Mouse (Mus musculus) kidney, embryonic 16.5 days (tissue): ENCODE results near the gene Lhx2. TPM values are rescaled to one million over a fixed set of nuclear protein-coding genes. Genes with fewer than 3 reads are reported as not detected.

Experiments used
- ATAC-seq: fragments of 200-750 bp; cut with Nextera tagmentation; 2 replicates; pipeline ENCODE4 v1.8.0; 2017; ENCODE audit warnings: moderate TSS enrichment; ENCODE audit not compliant: low FRiP score, low TSS enrichment
- H3K27ac ChIP-seq: fragments of 300-500 bp; sonication (generic); 2 replicates; pipeline ENCODE4 v1.5.1; 2014; ENCODE audit warnings: low read length
- H3K27me3 ChIP-seq: fragments of 300-500 bp; sonication (generic); 2 replicates; pipeline ENCODE4 v1.6.1; 2014; ENCODE audit warnings: low read length, control low read depth, mixed read lengths; ENCODE audit not compliant: insufficient read depth
- H3K36me3 ChIP-seq: fragments of 300-500 bp; sonication (generic); 2 replicates; pipeline ENCODE4 v1.6.1; 2014; ENCODE audit warnings: low read length, control low read depth, mixed read lengths; ENCODE audit not compliant: insufficient read depth
- H3K4me1 ChIP-seq: fragments of 300-500 bp; sonication (generic); 2 replicates; pipeline ENCODE4 v1.6.1; 2014; ENCODE audit warnings: low read length, control low read depth, mixed read lengths; ENCODE audit not compliant: insufficient read depth
- H3K4me2 ChIP-seq: fragments of 300-500 bp; sonication (generic); replicated peaks from 2 replicates; pipeline ENCODE4 v1.6.1; 2014; ENCODE audit warnings: low read depth, low read length
- H3K4me3 ChIP-seq: fragments of 300-500 bp; sonication (generic); 2 replicates; pipeline ENCODE4 v1.5.1; 2014; ENCODE audit warnings: mild to moderate bottlenecking, low read length
- H3K9ac ChIP-seq: fragments of 300-500 bp; sonication (generic); replicated peaks from 2 replicates; pipeline ENCODE4 v1.6.1; 2014; ENCODE audit warnings: low read length
- H3K9me3 ChIP-seq: fragments of 300-500 bp; sonication (generic); 2 replicates; pipeline ENCODE4 v1.6.1; 2016; ENCODE audit warnings: low read length, control low read depth
- WGBS: fragments of 180-500 bp; shearing (Covaris S2); extraction: QIAGEN DNeasy Blood & Tissue Kit; methylation state at CpG from one replicate; pipeline ENCODE4 v1.1.7; 2014; 5-methylcytosine and 5-hydroxymethylcytosine counted together
- polyA plus RNA-seq: library from polyadenylated mRNA; unstranded; fragments of >200 nt; fragmentation: Nextera tagmentation; extraction: Ambion mirVana; gene quantifications from 2 replicates; pipeline ENCODE4 v1.2.1, GENCODE M21; 2015

Gene Lhx2
- polyA plus RNA-seq, 1 experiment from 2014 or later = 0.16 TPM

GRCm38 (mm10) chr2:38351641-38352320, 12.7 kb downstream of the Lhx2 start:
- Histone ChIP-seq H3K9me3 (no peaks in the 10 kb centered on the region), H3K9ac (no peak overlapping the region), H3K4me3 (peak overlapping the region; percentile 41), H3K36me3 (no peaks in the 10 kb centered on the region), H3K4me1 (peaks cover 27% of the 10 kb centered on the region), H3K27me3 (peaks cover 100% of the 10 kb centered on the region), H3K27ac (no peak overlapping the region), H3K4me2 (peak overlapping the region; percentile 64)
- under 1% methylated on average over 53 of the region's 57 CpGs for WGBS
- 0 out of 2 replicates have a peak, but pooled peaks have one; percentile 14 for ATAC-seq

- ATAC-seq = no peak
- no peak overlapping the region for H3K4me3 ChIP-seq
- H3K27ac ChIP-seq = no peak overlapping the region
- peaks cover 29% of the 10 kb centered on the region for H3K4me1 ChIP-seq
- H3K36me3 ChIP-seq = no peaks in the 10 kb centered on the region
- WGBS = 2% methylated on average over 21 of the region's 21 CpGs
- no peak overlapping the region for H3K4me2 ChIP-seq
- no peak overlapping the region for H3K9ac ChIP-seq
- peaks cover 99% of the 10 kb centered on the region for H3K27me3 ChIP-seq
- H3K9me3 ChIP-seq = no peaks in the 10 kb centered on the region
Measured at GRCm38 (mm10) chr2:38352321-38353007, 13.4 kb downstream of the Lhx2 start.

GRCm38 (mm10) chr2:38353008-38353379, 13.9 kb downstream of the Lhx2 start:
- no peak for ATAC-seq
- Histone ChIP-seq H3K4me3 (no peak overlapping the region), H3K4me2 (no peak overlapping the region), H3K9ac (no peak overlapping the region), H3K27ac (no peak overlapping the region), H3K4me1 (peaks cover 26% of the 10 kb centered on the region), H3K9me3 (no peaks in the 10 kb centered on the region), H3K36me3 (no peaks in the 10 kb centered on the region), H3K27me3 (peaks cover 99% of the 10 kb centered on the region)
- WGBS = 6% methylated on average over 10 of the region's 10 CpGs

GRCm38 (mm10) chr2:38353664-38354063, 14.6 kb downstream of the Lhx2 start:
- Histone ChIP-seq H3K27me3 (peaks cover 99% of the 10 kb centered on the region), H3K4me1 (peaks cover 24% of the 10 kb centered on the region), H3K4me2 (no peak overlapping the region), H3K9me3 (no peaks in the 10 kb centered on the region), H3K4me3 (no peak overlapping the region), H3K27ac (no peak overlapping the region), H3K9ac (no peak overlapping the region), H3K36me3 (no peaks in the 10 kb centered on the region)
- ATAC-seq = no peak
- 8% methylated on average over 4 of the region's 4 CpGs for WGBS

GRCm38 (mm10) chr2:38354179-38354716, 15.2 kb downstream of the Lhx2 start:
- H3K27ac ChIP-seq = no peak overlapping the region
- ATAC-seq = no peak
- under 1% methylated on average over 22 of the region's 22 CpGs for WGBS
- H3K9ac ChIP-seq = no peak overlapping the region
- no peak overlapping the region for H3K4me2 ChIP-seq
- H3K4me3 ChIP-seq = no peak overlapping the region
- no peaks in the 10 kb centered on the region for H3K36me3 ChIP-seq
- no peaks in the 10 kb centered on the region for H3K9me3 ChIP-seq
- peaks cover 99% of the 10 kb centered on the region for H3K27me3 ChIP-seq
- peaks cover 24% of the 10 kb centered on the region for H3K4me1 ChIP-seq

GRCm38 (mm10) chr2:38354717-38355510, 15.8 kb downstream of the Lhx2 start:
- WGBS = under 1% methylated on average over 34 of the region's 34 CpGs
- ATAC-seq = no peak
- no peaks in the 10 kb centered on the region for H3K9me3 ChIP-seq
- peaks cover 99% of the 10 kb centered on the region for H3K27me3 ChIP-seq
- peaks cover 24% of the 10 kb centered on the region for H3K4me1 ChIP-seq
- no peak overlapping the region for H3K27ac ChIP-seq
- H3K36me3 ChIP-seq = no peaks in the 10 kb centered on the region
- no peak overlapping the region for H3K4me2 ChIP-seq
- H3K4me3 ChIP-seq = no peak overlapping the region
- no peak overlapping the region for H3K9ac ChIP-seq

GRCm38 (mm10) chr2:38355731-38356427, 16.8 kb downstream of the Lhx2 start:
- Histone ChIP-seq H3K27ac (no peak overlapping the region), H3K9ac (no peak overlapping the region), H3K36me3 (no peaks in the 10 kb centered on the region), H3K4me1 (peaks cover 17% of the 10 kb centered on the region), H3K9me3 (no peaks in the 10 kb centered on the region), H3K27me3 (peaks cover 99% of the 10 kb centered on the region), H3K4me3 (no peak overlapping the region), H3K4me2 (no peak overlapping the region)
- 1% methylated on average over 19 of the region's 19 CpGs for WGBS
- no peak for ATAC-seq

- ATAC-seq = no peak
- peak overlapping the region; percentile 38 for H3K4me2 ChIP-seq
Measured at GRCm38 (mm10) chr2:38356428-38357260, 17.6 kb downstream of the Lhx2 start.

More at GRCm38 (mm10) chr2:38356428-38357260, 17.6 kb downstream of the Lhx2 start:
- WGBS = under 1% methylated on average over 51 of the region's 53 CpGs
- Histone ChIP-seq H3K9ac (no peak overlapping the region), H3K9me3 (no peaks in the 10 kb centered on the region), H3K36me3 (no peaks in the 10 kb centered on the region), H3K27ac (no peak overlapping the region), H3K27me3 (peaks cover 99% of the 10 kb centered on the region), H3K4me3 (peak overlapping the region; percentile 15; the same call in 1 of the 2 replicates), H3K4me1 (peaks cover 9% of the 10 kb centered on the region)
